Mouse (Mus musculus) lung, embryonic 16.5 days (tissue): ENCODE data around the gene Gm4869. TPM values are rescaled to one million over a fixed set of nuclear protein-coding genes. Genes with fewer than 3 reads are reported as not detected.
"Not testable (repeated sequence)": the region's sequence is repeated elsewhere in the genome, so short reads cannot be mapped to it uniquely, and the experiment has no call there.

ENCODE experiments used
- ATAC-seq: fragments of 200-750 bp; cut with Nextera tagmentation; 2 replicates; pipeline ENCODE4 v1.8.0; 2017; ENCODE audit warnings: low read depth, mild to moderate bottlenecking, moderate library complexity
- H3K27ac ChIP-seq: fragments of 300-500 bp; sonication (generic); 2 replicates; pipeline ENCODE4 v1.5.1; 2014; ENCODE audit warnings: mild to moderate bottlenecking, control low read depth, low read length
- H3K27me3 ChIP-seq: fragments of 300-500 bp; sonication (generic); 2 replicates; pipeline ENCODE4 v1.6.1; 2014; ENCODE audit warnings: low read depth, low read length, mixed read lengths; ENCODE audit not compliant: control insufficient read depth, insufficient read depth
- H3K36me3 ChIP-seq: fragments of 300-500 bp; sonication (generic); 2 replicates; pipeline ENCODE4 v1.6.1; 2014; ENCODE audit warnings: low read length; ENCODE audit not compliant: control insufficient read depth, insufficient read depth
- H3K4me1 ChIP-seq: fragments of 300-500 bp; sonication (generic); replicated peaks from 2 replicates; pipeline ENCODE4 v1.6.1; 2014; ENCODE audit warnings: low read length, mixed read lengths; ENCODE audit not compliant: control insufficient read depth, insufficient read depth
- H3K4me2 ChIP-seq: fragments of 300-500 bp; sonication (generic); 2 replicates; pipeline ENCODE4 v1.6.1; 2014; ENCODE audit warnings: low read depth, low read length, control low read depth
- H3K4me3 ChIP-seq: fragments of 300-500 bp; sonication (generic); 2 replicates; pipeline ENCODE4 v1.5.1; 2014; ENCODE audit warnings: mild to moderate bottlenecking, low read length, control low read depth
- H3K9ac ChIP-seq: fragments of 300-500 bp; sonication (generic); 2 replicates; pipeline ENCODE4 v1.6.1; 2014; ENCODE audit warnings: low read length, control low read depth
- H3K9me3 ChIP-seq: fragments of 300-500 bp; sonication (generic); 2 replicates; pipeline ENCODE4 v1.6.1; 2016; ENCODE audit warnings: low read length; ENCODE audit not compliant: control insufficient read depth
- WGBS: fragments of 180-500 bp; shearing (Covaris S2); extraction: QIAGEN DNeasy Blood & Tissue Kit; methylation state at CpG from one replicate; pipeline ENCODE4 v1.1.7; 2014; 5-methylcytosine and 5-hydroxymethylcytosine counted together
- polyA plus RNA-seq: library from polyadenylated mRNA; unstranded; fragments of >200 nt; fragmentation: Nextera tagmentation; extraction: Ambion mirVana; gene quantifications from 2 replicates; pipeline ENCODE4 v1.2.1, GENCODE M21; 2015

Gene Gm4869
- polyA plus RNA-seq, 1 experiment from 2014 or later: not detected

DNA sequence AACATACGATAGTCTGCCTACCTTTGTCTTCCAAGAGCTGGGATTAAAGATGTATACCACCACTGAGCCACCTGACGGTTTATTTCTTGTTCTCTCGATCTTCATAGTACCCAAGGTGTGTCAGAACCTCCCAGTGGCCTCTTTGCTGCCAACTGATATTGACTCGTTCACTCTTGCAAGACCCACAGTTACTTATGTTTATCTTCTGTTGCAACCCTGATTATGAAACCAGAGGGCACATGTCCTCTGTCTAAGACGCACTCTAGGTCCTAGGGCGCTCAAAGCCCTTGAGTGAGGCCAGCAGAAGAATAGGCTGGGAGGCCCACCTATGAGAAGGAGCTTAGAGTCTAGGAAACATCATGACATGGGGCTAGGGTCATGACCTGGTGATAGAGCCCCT is 55.3 kb downstream of the Gm4869 start:
- WGBS: 72% methylated on average over 6 of the region's 6 CpGs
- ATAC-seq: no peak
- no peaks in the 10 kb centered on the region for H3K27me3 ChIP-seq

DNA sequence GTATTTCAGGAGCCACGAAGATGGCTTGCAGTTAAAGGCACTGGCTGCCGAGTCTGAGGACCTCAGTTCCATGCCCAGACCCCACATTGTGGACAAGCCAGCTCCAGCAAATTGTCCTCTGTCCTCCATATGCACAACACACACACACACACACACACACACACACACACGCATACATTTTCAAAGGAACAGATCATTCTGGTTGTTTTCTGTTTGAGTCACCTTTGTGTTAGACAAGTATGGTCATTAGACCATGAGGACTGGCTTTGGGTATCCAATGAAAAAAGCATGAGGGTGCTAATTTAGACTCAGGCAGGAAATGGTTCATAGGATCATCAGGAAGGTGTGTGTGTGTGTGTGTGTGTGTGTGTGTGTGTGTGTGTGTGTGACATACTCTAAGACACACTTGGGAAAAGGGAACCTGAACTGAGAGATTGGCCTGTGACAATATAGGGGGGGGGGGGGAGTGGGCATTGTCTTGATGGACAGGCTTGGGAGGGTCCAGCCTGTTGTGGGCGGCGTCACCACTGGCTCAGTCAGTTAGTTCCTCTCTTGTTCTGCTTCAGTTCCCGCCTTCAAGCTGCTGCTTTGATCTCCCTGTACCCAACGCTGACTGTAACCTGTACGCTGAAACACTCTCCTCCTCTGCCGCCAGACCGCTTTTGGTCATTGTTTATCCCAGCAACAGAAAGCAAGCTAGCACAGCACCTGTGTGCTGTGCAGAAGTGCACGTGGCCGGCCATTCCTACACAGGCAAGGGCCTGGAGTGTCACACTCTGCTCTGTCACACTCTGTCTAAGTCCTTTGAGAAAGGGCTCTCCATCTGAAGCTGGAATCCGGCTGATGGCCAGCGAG is 56.8 kb downstream of the Gm4869 start:
- H3K4me2 ChIP-seq: peak overlapping the region; percentile 63
- WGBS: 18% methylated on average over 14 of the region's 14 CpGs
- peaks cover 29% of the 10 kb centered on the region for H3K4me1 ChIP-seq
- H3K4me3 ChIP-seq: peak overlapping the region; percentile 27
- no peaks in the 10 kb centered on the region for H3K9me3 ChIP-seq
- peak overlapping the region; percentile 59 for H3K9ac ChIP-seq
- no peaks in the 10 kb centered on the region for H3K36me3 ChIP-seq
- peak overlapping the region; percentile 20; the same call in 1 of the 2 replicates for H3K27ac ChIP-seq
- H3K27me3 ChIP-seq: no peaks in the 10 kb centered on the region
- no peak for ATAC-seq

More for the DNA sequence above, 55.3 kb downstream of the Gm4869 start:
- Histone ChIP-seq H3K9ac (no peak overlapping the region), H3K4me1 (peaks cover 16% of the 10 kb centered on the region), H3K4me2 (no peak overlapping the region), H3K9me3 (no peaks in the 10 kb centered on the region), H3K4me3 (no peak overlapping the region), H3K27ac (no peak overlapping the region), H3K36me3 (no peaks in the 10 kb centered on the region)

DNA sequence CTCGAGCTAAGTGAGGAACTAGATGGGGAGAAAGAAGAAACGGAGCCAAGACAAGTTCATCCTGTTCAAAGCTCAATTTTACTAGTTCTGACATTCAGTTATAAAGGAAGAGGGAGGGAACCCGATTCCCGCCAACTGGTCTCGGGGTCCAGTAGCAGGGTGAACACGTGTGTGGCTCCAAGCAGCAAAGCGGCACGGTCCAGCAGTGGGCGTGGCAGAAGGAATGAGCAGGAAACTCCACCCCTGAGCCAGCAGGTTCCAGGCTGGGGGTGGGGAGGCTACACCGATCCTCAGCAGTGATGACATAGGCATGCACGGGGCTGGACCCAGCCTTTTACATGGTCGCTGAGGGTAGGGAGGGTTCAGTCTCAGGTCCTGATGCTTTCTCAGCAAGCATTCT is 57.5 kb downstream of the Gm4869 start:
- H3K27me3 ChIP-seq, ATAC-seq, H3K9me3 ChIP-seq, H3K36me3 ChIP-seq: not testable (repeated sequence)
- H3K4me2 ChIP-seq: peak overlapping the region; percentile 63
- under 1% methylated on average over 12 of the region's 12 CpGs for WGBS
- peak overlapping the region; percentile 20; the same call in 1 of the 2 replicates for H3K27ac ChIP-seq
- peak overlapping the region; percentile 27 for H3K4me3 ChIP-seq
- peak overlapping the region; percentile 59 for H3K9ac ChIP-seq
- peaks cover 33% of the 10 kb centered on the region for H3K4me1 ChIP-seq

DNA sequence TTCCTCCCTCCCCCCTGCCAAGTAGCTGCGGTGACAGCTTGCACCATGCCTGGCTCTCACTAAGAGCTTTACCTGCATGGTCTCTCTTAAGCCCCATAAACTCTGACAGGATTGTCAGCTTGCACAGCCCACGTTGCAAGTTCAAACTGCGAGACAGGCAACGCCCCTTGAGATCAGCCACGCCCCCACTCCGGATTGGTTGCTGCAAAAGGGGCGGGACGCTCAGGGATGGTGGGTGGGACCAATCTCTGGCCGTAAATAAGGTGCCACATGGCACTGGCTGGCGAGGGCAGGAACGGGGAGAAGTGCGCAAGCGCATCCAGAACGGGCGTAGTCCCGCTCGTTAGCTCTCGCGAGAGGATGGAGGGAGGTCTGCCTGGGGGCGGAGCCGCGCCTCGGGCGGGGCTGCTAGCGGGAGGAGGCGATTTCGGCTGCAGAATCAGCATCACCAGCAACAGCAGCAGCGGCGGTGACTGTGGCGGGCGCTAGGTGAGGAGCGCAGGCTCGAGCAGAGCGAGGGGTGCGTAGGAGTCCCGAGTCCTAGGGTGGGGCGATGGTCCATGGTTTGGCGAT is 59.8 kb downstream of the Gm4869 start, which contains the start of gene Chst12:
TSS of gene Chst12 (plus strand) at position 343 of the 573 bp plus-strand sequence.
- Histone ChIP-seq H3K9me3 (no peaks in the 10 kb centered on the region), H3K36me3 (no peaks in the 10 kb centered on the region), H3K4me1 (peaks cover 46% of the 10 kb centered on the region), H3K9ac (peak within 1 kb of the TSS; percentile 75), H3K27ac (peak within 1 kb of the TSS; percentile 66), H3K4me3 (peak within 1 kb of the TSS; percentile 80), H3K4me2 (peak within 1 kb of the TSS; percentile 95), H3K27me3 (no peaks in the 10 kb centered on the region)
- ATAC-seq: peak; percentile 97
- under 1% methylated on average over 38 of the region's 38 CpGs for WGBS

DNA sequence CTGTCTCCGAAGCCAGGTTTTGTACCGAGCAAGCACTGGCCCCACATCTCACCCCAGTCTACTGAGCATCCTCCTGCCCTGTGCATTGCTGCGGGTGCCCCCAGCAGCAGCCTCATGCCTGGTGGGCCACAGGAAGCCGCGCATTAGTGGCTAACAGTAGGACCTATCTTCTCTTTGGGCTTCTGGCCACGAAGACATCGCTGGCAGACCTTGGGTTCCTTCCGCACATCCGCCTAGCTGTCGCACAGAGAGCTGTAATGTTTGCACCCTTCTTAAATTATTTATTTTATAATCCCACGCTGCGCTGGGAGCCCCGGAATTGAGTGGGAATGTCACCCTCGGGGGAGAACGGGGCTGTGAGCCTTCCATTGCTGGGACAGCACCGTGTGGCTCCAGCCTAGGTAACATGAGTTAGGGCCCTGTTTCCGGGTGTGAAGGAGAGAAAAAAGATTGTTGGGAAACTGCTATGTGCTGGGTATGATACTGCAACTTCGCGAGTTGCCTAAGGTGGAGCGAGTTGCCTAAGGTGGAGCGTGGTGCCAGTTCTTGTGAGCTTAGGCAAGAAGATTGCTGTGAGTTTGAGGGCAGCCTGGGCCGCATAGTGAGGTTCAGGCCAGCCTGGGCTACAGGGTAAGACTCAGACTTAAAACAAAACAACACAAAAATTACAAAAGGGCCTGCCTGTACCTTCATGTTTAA is 60.8 kb downstream of the Gm4869 start:
- peak overlapping the region; percentile 66 for H3K27ac ChIP-seq
- H3K36me3 ChIP-seq: no peaks in the 10 kb centered on the region
- H3K4me1 ChIP-seq: peaks cover 46% of the 10 kb centered on the region
- peak overlapping the region; percentile 75 for H3K9ac ChIP-seq
- H3K4me3 ChIP-seq: peak overlapping the region; percentile 80
- peak overlapping the region; percentile 95 for H3K4me2 ChIP-seq
- no peak for ATAC-seq
- H3K9me3 ChIP-seq: no peaks in the 10 kb centered on the region
- WGBS: 22% methylated on average over 22 of the region's 22 CpGs
- no peaks in the 10 kb centered on the region for H3K27me3 ChIP-seq

DNA sequence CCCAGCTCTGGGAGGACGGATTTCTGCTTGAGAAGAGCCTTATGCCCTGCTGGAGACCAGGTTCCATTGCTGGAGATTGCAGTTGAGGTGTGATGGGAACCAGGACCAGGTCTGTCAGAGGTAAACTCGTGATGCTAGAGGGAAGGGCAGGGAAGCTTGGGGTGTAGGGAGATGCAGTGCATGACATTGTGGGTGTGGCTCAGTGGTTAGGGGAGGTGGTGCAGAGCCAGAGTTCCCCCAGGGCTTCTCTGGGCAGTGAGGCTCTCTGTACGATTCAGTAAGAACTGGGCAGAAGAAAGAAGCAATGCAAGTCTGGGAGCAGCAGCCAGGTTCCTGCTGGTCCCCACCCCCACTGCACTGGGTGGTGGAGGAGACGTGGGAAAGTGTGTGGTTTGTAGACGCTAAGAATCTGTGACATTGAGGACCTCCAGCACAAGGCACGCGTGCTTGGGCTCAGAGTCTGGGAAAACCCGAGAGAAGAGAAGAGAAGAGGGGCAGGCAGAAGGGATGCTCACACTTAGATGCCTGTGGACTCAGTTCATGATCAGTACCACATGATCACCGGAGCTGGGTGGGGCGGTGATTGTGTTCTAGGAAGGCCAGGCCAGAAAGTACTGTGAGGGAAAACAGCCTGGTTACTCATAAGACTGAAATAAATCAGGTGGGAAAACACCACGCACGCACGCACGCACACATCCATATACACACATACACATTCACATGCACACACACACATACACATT is 62.2 kb downstream of the Gm4869 start:
- H3K4me2 ChIP-seq: no peak overlapping the region

DNA sequence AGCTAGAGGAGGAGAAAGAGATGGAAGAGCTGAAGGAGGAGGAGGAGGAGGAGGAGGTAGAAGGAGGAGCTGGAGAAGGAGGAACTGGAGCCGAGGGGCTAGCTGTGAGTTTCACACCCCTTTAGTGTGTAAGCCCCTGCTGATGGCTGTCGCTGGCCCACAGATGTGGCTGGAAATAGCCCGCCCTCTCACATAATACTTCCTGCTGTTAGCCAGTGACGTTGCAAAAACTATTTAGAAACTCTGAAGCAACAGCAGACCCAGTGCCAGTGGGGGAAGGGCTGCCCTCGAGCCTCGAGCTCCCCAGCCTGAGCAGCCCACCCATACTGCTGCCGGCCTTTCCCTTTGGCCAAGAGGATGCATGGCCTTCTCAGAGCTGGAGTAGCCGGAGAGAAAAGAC is 63.2 kb downstream of the Gm4869 start:
- 29% methylated on average over 8 of the region's 8 CpGs for WGBS
- H3K27ac ChIP-seq: peak overlapping the region; percentile 58
- peak overlapping the region; percentile 27 for H3K9ac ChIP-seq
- no peaks in the 10 kb centered on the region for H3K36me3 ChIP-seq
- peak overlapping the region; percentile 9; the same call in 1 of the 2 replicates for H3K4me3 ChIP-seq
- peak; percentile 6; the same call in 1 of the 2 replicates for ATAC-seq
- H3K4me2 ChIP-seq: peak overlapping the region; percentile 13
- H3K4me1 ChIP-seq: peaks cover 35% of the 10 kb centered on the region
- H3K9me3 ChIP-seq: no peaks in the 10 kb centered on the region
- H3K27me3 ChIP-seq: no peaks in the 10 kb centered on the region

More for the DNA sequence above, 62.2 kb downstream of the Gm4869 start:
- Histone ChIP-seq H3K9me3 (no peaks in the 10 kb centered on the region), H3K36me3 (no peaks in the 10 kb centered on the region), H3K27me3 (no peaks in the 10 kb centered on the region), H3K9ac (no peak overlapping the region), H3K27ac (no peak overlapping the region), H3K4me1 (peaks cover 43% of the 10 kb centered on the region), H3K4me3 (no peak overlapping the region)
- WGBS: 87% methylated on average over 14 of the region's 14 CpGs
- ATAC-seq: no peak

DNA sequence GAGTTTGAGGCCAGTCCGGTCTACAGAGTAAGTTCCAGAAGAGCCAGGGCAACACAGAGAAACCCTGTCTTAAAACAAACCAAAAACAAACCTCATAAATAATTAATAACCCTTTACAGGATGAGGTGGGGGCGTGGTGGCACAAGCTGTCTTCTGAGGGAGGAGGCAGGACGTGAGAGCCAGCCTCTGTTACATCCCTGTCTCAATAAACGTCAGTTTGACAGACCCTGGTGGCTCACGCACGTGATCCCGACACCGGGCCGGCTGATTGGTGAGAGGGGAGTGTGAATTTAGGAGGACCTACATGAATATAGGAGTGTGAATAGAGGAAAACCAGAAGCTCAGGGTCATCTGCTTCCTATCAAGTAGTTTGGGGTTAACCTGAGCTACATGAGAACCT is 63.8 kb downstream of the Gm4869 start:
- H3K4me1 ChIP-seq: peaks cover 39% of the 10 kb centered on the region
- WGBS: 52% methylated on average over 9 of the region's 9 CpGs
- H3K9me3 ChIP-seq: no peaks in the 10 kb centered on the region
- H3K9ac ChIP-seq: no peak overlapping the region; the same call in 1 of the 2 replicates
- no peak for ATAC-seq
- no peaks in the 10 kb centered on the region for H3K36me3 ChIP-seq
- H3K27me3 ChIP-seq: no peaks in the 10 kb centered on the region
- peak overlapping the region; percentile 58 for H3K27ac ChIP-seq
- H3K4me2 ChIP-seq: no peak overlapping the region
- no peak overlapping the region for H3K4me3 ChIP-seq
